Mouse (Mus musculus): ENCODE data around the gene Prpf19. TPM values are rescaled to one million over a fixed set of nuclear protein-coding genes. Genes with fewer than 3 reads are reported as not detected.
A peak's percentile ranks its signal among the peaks of the same experiment; 100 is the strongest.

The Prpf19 gene
- polyA plus RNA-seq, 1 experiment from 2014 or later, result 45.5 TPM

DNA sequence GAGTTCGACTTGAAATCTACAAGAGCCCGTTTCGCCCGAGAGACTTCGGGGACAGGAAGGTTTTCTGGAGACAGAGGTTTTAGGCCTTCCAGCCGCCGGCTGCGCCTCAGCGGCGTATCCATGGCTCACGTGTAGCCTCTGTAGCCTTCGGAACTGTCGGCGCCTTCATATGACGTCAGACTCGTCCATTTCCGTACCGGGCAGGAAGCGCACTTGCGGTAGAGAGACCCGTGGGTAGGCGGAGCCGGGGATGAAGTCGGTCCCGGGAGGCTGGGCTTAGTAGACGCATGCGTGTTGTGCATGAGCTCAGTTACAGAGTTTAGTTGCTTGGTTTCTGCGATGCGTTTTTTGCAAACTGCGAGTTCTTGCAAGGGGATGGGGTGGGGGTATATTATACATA, 54.1 kb downstream of the Prpf19 start, which contains the start of gene Ccdc86:
Gene Ccdc86, minus strand, starts transcription at position 155 of the 400 bp plus-strand sequence.
- H3K27ac ChIP-seq (ENCODE audit: low read depth, low read length), result 0 out of 2 replicates have a peak within 1 kb of the TSS, but pooled peaks have one; percentile 39
- peak; percentile 100 for DNase-seq (ENCODE audit: low spot score)
- peak within 1 kb of the TSS; percentile 55 for H3K4me3 ChIP-seq (ENCODE audit: low read depth, low read length)

DNA sequence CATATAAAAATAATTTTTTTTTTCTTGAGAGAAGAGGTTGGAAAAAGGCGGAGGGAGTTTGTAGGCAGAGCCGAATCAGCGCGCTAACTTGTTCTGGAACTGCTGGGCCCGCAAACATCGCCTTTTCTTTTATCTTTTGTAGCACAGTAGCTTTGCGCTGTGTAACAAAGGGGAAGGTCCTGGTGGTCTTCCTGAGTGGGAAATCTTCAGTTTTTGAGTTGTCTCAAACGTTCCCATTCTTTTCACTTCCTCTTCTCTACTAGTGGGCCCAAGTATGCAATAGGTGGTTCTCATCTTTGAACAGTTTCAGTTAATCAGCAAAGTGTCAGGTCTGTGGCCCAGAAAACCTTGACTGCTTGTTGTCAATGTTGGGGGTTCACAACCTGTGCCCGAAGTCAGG, 54.5 kb downstream of the Prpf19 start:
- Histone ChIP-seq H3K9ac (ENCODE audit: low read length) (peak overlapping the region; percentile 47; the same call in 1 of the 2 replicates), H3K4me3 (ENCODE audit: low read depth, low read length) (peak overlapping the region; percentile 55), H3K27ac (ENCODE audit: low read depth, low read length) (0 out of 2 replicates have a peak overlapping the region, but pooled peaks have one; percentile 39), H3K36me3 (ENCODE audit: control insufficient read depth, insufficient read depth, low read length) (peaks cover 8% of the 10 kb centered on the region), H3K4me2 (ENCODE audit: low read length) (peak overlapping the region; percentile 98), H3K27me3 (replicated peaks; ENCODE audit: control insufficient read depth, insufficient read depth, low read length) (no peaks in the 10 kb centered on the region), H3K9me3 (replicated peaks; ENCODE audit: control insufficient read depth, low read length) (no peaks in the 10 kb centered on the region), H3K4me1 (ENCODE audit: control insufficient read depth, insufficient read depth, low read length) (peaks cover 19% of the 10 kb centered on the region)
- DNase-seq (ENCODE audit: low spot score) (no peak), ATAC-seq (peak; percentile 11)
- WGBS, result 26% methylated on average over 9 of the region's 9 CpGs

More for the DNA sequence above, 54.1 kb downstream of the Prpf19 start, which contains the start of gene Ccdc86:
- H3K27me3 ChIP-seq (replicated peaks; ENCODE audit: control insufficient read depth, insufficient read depth, low read length), result no peaks in the 10 kb centered on the region
- H3K9ac ChIP-seq (ENCODE audit: low read length), result peak within 1 kb of the TSS; percentile 76
- peaks cover 12% of the 10 kb centered on the region for H3K36me3 ChIP-seq (ENCODE audit: control insufficient read depth, insufficient read depth, low read length)
- H3K9me3 ChIP-seq (replicated peaks; ENCODE audit: control insufficient read depth, low read length), result no peaks in the 10 kb centered on the region
- H3K4me2 ChIP-seq (ENCODE audit: low read length), result peak within 1 kb of the TSS; percentile 98
- peak; percentile 99 for ATAC-seq
- under 1% methylated on average over 30 of the region's 30 CpGs for WGBS
- H3K4me1 ChIP-seq (ENCODE audit: control insufficient read depth, insufficient read depth, low read length), result peaks cover 19% of the 10 kb centered on the region

DNA sequence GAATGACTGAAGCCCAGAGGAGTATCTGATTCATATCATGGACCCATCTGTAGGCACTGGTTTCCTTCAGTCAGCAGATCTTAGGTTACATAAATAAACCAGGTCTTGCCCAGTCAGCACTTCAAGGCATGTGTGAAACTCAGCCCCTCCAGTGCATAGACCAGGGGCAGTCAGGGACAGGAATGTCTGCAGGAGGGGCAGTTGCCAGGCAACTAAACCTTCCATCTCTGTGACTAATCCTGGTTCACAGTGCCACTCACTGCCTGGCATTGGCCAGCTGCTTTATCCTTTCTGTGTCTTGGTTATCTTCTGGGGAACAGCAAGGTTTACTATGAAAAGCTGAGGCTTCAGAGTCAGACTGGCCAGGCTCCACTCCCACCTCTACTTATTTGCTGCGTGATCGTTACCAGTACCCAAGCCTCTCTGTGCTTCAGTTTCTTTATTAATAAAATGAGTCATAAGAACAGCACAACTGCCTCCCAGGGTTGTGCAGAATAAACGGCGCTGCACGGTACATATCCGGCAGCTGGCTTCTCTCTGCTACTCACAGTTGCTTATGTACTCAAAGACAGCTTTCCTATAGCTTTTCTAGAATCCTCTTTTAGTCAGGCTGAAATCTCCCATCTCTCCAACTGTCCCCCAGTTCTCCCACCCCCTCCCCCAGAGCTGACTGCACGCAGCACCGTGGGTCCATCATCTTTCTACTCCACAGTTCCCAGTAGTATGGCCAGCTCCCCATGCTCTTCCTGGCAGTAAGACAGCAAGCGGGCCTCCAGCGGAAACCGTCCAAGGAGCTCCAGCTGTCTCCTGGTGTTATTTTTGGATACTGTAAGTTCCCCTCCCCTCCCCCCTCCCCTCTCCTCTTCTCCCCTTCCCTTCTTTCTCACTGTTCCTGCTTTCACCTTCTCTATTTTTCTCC, 57.2 kb downstream of the Prpf19 start:
- H3K27me3 ChIP-seq (replicated peaks; ENCODE audit: control insufficient read depth, insufficient read depth, low read length), result no peaks in the 10 kb centered on the region
- DNase-seq (ENCODE audit: low spot score), result no peak
- H3K4me1 ChIP-seq (ENCODE audit: control insufficient read depth, insufficient read depth, low read length), result peaks cover 16% of the 10 kb centered on the region
- 75% methylated on average over 11 of the region's 11 CpGs for WGBS
- no peak overlapping the region for H3K9ac ChIP-seq (ENCODE audit: low read length)
- H3K4me3 ChIP-seq (ENCODE audit: low read depth, low read length), result no peak overlapping the region
- H3K36me3 ChIP-seq (ENCODE audit: control insufficient read depth, insufficient read depth, low read length), result no peaks in the 10 kb centered on the region
- no peak overlapping the region for H3K27ac ChIP-seq (ENCODE audit: low read depth, low read length)
- no peak for ATAC-seq
- H3K4me2 ChIP-seq (ENCODE audit: low read length), result no peak overlapping the region
- H3K9me3 ChIP-seq (replicated peaks; ENCODE audit: control insufficient read depth, low read length), result no peaks in the 10 kb centered on the region

Other genes starting within 250 kb of the Prpf19 start
- gene Pga5, start 217.2 kb upstream of the Prpf19 start, polyA plus RNA-seq (2014; fragmentation: Nextera tagmentation; extraction: Ambion mirVana), result not detected in 2 replicates
- 31.9 and 36.4 TPM in 2 replicates for gene Vps37c, start 206.5 kb upstream of the Prpf19 start, polyA plus RNA-seq (2014; fragmentation: Nextera tagmentation; extraction: Ambion mirVana)
- gene Cd5, start 156.2 kb upstream of the Prpf19 start, polyA plus RNA-seq (2014; fragmentation: Nextera tagmentation; extraction: Ambion mirVana), result 0.29 TPM in 1 of 2 replicates, not detected in the other
- gene Cd6, start 65.2 kb upstream of the Prpf19 start, polyA plus RNA-seq (2014; fragmentation: Nextera tagmentation; extraction: Ambion mirVana), result not detected in 2 replicates
- 0.34 and 0.49 TPM in 2 replicates for gene Slc15a3, start 55.5 kb upstream of the Prpf19 start, polyA plus RNA-seq (2014; fragmentation: Nextera tagmentation; extraction: Ambion mirVana)
- 106 and 149 TPM in 2 replicates for gene Tmem132a, start 25.3 kb upstream of the Prpf19 start, polyA plus RNA-seq (2014; fragmentation: Nextera tagmentation; extraction: Ambion mirVana)
- 42.7 and 47.7 TPM in 2 replicates for gene Tmem109, start 13.2 kb upstream of the Prpf19 start, polyA plus RNA-seq (2014; fragmentation: Nextera tagmentation; extraction: Ambion mirVana)
- 0.99 TPM in 1 of 2 replicates, not detected in the other for gene Zp1, start 25.4 kb downstream of the Prpf19 start, polyA plus RNA-seq (2014; fragmentation: Nextera tagmentation; extraction: Ambion mirVana)
- gene Ptgdr2, start 41.9 kb downstream of the Prpf19 start, polyA plus RNA-seq (2014; fragmentation: Nextera tagmentation; extraction: Ambion mirVana), result 0.16 and 0.18 TPM in 2 replicates
- 12.1 and 15.0 TPM in 2 replicates for gene Ccdc86, start 54.0 kb downstream of the Prpf19 start, polyA plus RNA-seq (2014; fragmentation: Nextera tagmentation; extraction: Ambion mirVana)
- gene Ms4a10, start 79.4 kb downstream of the Prpf19 start, polyA plus RNA-seq (2014; fragmentation: Nextera tagmentation; extraction: Ambion mirVana), result not detected in 2 replicates
- gene Ms4a15, start 98.0 kb downstream of the Prpf19 start, polyA plus RNA-seq (2014; fragmentation: Nextera tagmentation; extraction: Ambion mirVana), result 0.25 TPM in 1 of 2 replicates, not detected in the other
- gene Ms4a18, start 122.8 kb downstream of the Prpf19 start, polyA plus RNA-seq (2014; fragmentation: Nextera tagmentation; extraction: Ambion mirVana), result not detected in 2 replicates
- not detected in 2 replicates for gene Ms4a8a, start 185.9 kb downstream of the Prpf19 start, polyA plus RNA-seq (2014; fragmentation: Nextera tagmentation; extraction: Ambion mirVana)
- gene 1700017D01Rik, start 235.6 kb downstream of the Prpf19 start, polyA plus RNA-seq (2014; fragmentation: Nextera tagmentation; extraction: Ambion mirVana), result not detected in 2 replicates